Mouse (Mus musculus) embryonic stem cell, embryonic (primary cell): ENCODE data around the gene Glb1l2.

ENCODE experiments used
- CTCF ChIA-PET, 4 experiments: fragments of 300-600 bp in 2 of 4; fragments of 350-600 bp in 2 of 4; sonication (Branson Sonifier 250); formaldehyde crosslinking; loops; one replicate each; lab custom pipeline; 2022; ENCODE audit warnings: inconsistent platforms in 2 of 4; lab: Charles Lee
- POLR2A ChIA-PET, 4 experiments: fragments of 300-600 bp in 2 of 4; fragments of 350-600 bp in 2 of 4; sonication (Branson Sonifier 250); formaldehyde crosslinking; loops; one replicate each; lab custom pipeline; 2022; ENCODE audit warnings: antibody characterized with exemption in 4 of 4, inconsistent platforms in 1 of 4; lab: Charles Lee

Glb1l2 gene

DNA sequence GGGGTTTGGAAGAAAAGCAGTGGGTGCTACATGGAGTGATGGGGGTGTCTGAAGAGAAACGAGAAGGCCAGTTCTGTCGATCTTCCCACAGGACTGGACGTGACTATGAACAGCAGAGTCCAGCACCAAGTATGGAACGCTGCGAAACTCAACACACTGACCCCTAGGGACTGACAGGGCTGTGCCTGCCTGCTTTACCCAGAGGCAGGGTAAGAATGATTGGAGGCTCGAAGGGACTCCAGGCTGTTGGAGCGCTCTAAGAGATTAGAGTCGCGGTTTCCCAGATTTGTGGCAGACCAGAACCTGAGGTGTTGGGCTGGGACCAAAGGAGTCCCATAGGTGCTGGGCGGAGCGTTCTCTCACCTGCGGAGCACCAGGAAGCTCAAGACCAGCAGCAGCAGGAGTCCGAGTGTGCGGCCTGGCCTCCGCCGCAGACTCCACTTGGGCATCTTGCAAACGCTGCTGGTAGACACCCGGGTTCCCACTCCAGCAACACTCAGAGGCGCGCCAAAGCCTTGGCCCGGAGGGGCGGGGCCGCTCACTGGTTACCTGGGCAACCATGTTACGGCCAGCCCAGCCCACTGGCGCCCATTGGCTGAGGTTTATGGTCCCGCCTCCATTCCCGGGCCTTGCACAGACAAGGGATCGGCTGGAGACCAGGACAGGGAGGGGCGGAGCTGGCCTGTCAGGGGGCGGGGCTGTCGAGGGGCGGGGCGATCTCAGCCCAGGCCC, at the start of gene Glb1l2:
Glb1l2 (minus strand) TSS at position 534 of the 732 bp plus-strand sequence.
- ChIA-PET POLR2A (interaction anchor here in 2 of 4 experiments (0.6 to 1.5 kb wide), 5 partner anchors 8 to 190 kb away, joined by 3 to 4 read pairs (median 3); no protein-coding TSS in a partner anchor), CTCF (interaction anchor here in 2 of 4 experiments (0.6 to 0.7 kb wide), 2 partner anchors 225 to 499 kb away, joined by 3 read pairs; no protein-coding TSS in a partner anchor)

DNA sequence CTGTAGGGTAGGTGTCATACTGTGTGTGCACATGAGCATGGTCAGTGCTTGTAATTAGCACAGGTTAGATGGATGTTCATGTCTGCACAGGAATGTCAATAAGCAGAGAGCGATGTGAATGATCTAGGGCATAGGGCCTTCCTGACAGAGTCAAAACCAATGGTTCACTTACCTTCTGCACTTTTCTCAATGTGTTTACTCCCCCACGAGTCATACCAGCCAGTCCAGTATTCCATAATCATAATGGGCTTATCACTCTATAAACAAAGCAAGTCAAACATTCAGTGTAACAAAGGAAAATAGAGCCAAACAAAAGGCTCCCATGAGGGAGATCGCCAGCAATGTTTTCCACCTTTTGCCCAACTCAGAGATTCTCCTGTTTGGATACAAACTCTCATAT, 24.8 kb upstream of the Glb1l2 start:
- ChIA-PET CTCF (no interaction called here), POLR2A (no interaction called here)

DNA sequence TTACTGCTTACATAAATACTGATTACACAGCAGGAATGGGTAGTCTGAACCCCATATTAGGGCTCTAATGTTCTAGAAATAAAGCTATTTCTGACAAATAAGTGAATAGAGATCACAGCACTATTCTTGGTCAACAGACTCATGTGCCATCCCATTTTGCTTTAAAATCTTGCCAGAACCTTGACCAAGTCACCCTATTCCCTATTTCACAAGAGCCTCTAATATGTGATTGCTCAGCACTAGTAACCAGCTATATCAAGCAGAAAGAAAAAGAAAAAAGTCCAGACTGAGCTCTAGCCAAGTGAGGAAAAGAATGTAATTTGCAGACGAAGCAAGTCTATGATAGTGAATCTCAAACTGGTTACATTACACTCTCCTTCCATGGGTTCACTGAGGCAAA, 13.7 kb upstream of the Glb1l2 start:
- CTCF ChIA-PET = no interaction called here
- POLR2A ChIA-PET = interaction anchor here in 1 of 4 experiments (0.6 kb wide), 1 partner anchor 13 kb away, joined by 3 read pairs; no protein-coding TSS in a partner anchor

DNA sequence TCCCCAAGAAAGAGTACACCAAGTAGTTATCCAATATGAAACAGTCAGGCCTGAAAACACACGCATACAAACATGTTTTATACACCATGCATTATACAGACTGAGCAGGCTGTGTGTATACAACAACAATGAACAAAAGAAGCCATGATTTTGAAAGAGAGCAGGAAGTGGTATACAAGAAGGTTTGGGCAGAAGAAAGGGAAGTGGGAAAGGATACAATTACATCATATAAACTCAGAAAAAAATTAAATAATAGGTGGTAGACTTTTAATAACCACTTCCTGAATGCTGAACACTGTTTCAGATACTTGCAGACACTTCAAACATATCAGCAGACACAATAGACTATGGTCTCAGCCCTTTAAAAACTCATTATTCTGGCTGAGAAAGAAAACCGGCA, 2.5 kb upstream of the Glb1l2 start:
- ChIA-PET CTCF (no interaction called here), POLR2A (no interaction called here)

DNA sequence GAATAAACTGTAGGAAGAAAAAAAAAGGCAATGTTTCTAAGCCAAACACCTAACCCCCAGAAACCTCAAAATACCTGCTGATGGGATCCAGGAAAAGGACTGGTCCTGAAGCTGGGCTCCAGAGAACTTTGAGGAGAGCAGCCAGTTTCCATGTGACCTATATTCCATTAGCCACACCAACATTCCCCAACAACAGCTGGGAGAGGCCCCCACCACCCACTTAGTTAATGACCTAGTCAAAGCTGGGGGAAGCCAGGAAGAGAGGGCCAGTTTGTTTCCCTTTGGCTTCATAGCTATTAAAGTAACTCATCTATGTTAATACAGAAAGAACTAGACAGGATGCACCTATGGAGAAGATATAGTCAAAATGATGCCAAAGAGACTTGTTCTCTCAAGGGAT, 1.9 kb downstream of the Glb1l2 start:
- CTCF ChIA-PET = interaction anchor here in 1 of 4 experiments (0.5 kb wide), 1 partner anchor 150 kb away, joined by 3 read pairs; no protein-coding TSS in a partner anchor
- POLR2A ChIA-PET = interaction anchor here in 1 of 4 experiments (0.6 kb wide), 1 partner anchor 1219 kb away, joined by 6 read pairs; no protein-coding TSS in a partner anchor

DNA sequence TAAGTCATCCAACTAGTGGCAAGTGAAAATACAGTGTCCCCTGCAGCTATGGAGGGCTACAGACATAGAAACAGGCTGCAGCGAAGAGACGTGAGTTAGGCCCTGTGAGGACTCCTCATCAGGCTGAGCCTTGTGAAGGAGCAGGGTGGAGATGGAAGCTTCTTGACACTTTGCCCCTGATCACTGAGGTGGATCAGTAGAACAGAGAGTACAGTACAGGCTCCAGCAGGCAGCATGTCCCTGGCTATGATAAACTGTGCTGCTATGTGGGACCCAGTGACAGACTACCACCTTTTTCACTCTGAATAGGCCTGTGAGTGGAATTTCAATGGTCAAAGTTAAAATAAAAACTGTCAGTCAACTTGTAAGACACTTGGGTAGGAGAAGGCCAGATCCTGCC, 5.9 kb downstream of the Glb1l2 start:
- ChIA-PET CTCF (no interaction called here), POLR2A (interaction anchor here in 1 of 4 experiments (0.6 kb wide), 1 partner anchor 73 kb away, joined by 3 read pairs; no protein-coding TSS in a partner anchor)

DNA sequence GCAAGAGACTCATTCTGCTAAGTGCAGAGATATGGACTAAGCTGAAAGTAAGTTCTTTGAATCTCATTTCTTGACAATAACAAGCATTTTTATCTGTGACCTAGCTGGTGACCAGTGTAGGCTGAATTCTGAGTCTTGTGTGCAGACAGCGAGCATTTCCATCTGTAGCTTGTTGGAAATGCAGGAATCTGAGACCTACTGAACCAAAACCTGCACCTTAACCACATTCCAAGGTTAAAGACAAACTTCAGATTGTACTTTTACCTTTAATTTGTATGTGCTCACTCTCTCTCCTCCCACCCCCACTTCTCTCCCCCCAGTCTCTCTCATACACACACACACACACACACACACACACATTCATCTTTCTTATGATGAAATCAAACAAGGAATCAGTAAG, 7.5 kb downstream of the Glb1l2 start:
- CTCF ChIA-PET = no interaction called here
- POLR2A ChIA-PET = interaction anchor here in 2 of 4 experiments (0.6 to 1.0 kb wide), 2 partner anchors 8 to 382 kb away, joined by 4 read pairs; partner anchors contain the start of gene Glb1l2 (in 1 of the 2)

DNA sequence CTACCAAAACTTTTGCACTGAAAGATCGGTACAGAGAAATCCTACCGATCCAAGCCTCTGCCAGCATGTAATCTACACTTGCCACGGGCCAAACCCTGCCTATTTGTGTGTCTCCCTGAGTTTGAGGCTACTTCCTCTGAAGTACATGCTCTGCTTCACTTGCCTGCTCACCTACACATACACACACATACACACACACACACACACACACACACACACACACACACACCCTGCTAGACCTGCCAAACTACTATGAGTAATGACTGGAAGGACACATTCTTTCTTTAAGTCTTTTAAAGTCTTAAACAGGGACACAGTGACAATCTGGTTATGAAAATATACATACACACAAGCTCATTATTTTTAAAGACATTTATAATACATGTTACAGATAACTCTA, 8.1 kb downstream of the Glb1l2 start:
- POLR2A ChIA-PET = interaction anchor here in 2 of 4 experiments (0.6 to 1.0 kb wide), 3 partner anchors 8 to 381 kb away, joined by 4 to 5 read pairs (median 4); partner anchors contain the start of gene Glb1l2 (in 1 of the 2)

DNA sequence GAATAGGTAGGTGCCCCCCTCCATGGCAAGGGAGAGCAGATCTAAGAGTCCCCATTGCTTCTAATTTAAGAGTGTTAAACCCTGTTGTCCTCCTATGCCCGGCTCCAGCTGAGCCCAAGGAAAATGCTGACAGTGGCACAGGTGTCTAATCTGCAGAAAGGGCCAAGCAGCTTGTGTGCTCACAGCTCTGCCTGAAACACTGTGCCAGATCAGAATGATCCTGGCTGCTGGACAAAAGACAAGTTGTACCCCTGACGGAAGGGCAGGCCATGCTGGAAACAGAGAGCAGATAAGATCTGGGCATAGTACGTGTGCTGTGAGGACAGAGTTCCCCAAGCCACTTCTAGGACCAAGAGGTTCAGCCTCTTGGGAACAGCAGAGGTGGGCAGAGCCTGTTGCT, 13.4 kb downstream of the Glb1l2 start:
- ChIA-PET CTCF (no interaction called here), POLR2A (no interaction called here)

More for the DNA sequence above, 8.1 kb downstream of the Glb1l2 start:
- CTCF ChIA-PET = interaction anchor here in 1 of 4 experiments (0.5 kb wide), 1 partner anchor 125 kb away, joined by 3 read pairs; no protein-coding TSS in a partner anchor

DNA sequence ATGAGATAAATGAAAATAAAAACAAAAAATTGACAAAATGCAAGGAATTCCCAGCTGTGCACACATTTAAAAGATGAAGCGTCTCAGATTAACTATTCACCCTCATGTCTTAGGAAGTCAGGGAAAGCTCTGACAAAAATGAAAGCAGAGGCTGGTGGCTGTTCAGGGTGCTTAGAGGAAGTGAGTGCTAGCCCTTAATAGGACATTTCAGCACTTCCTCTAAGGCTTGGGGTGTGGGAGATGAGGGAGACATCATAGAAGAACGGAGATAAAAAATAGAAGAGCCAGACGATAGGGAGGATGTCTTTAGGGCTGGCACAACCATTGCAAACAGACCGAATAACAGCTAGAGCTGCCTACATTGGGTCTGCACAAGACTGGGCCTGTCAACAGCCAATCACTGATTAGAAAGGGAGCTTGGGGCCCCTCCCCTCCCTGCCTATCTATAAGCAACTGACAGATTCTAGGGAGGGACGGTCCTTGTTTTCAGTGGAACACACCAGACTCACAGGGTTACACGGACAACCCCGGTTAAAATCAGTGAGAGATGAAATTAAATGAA, 22.8 kb downstream of the Glb1l2 start:
- ChIA-PET POLR2A (interaction anchor here in 1 of 4 experiments (0.5 kb wide), 1 partner anchor 14 kb away, joined by 5 read pairs; no protein-coding TSS in a partner anchor), CTCF (no interaction called here)

DNA sequence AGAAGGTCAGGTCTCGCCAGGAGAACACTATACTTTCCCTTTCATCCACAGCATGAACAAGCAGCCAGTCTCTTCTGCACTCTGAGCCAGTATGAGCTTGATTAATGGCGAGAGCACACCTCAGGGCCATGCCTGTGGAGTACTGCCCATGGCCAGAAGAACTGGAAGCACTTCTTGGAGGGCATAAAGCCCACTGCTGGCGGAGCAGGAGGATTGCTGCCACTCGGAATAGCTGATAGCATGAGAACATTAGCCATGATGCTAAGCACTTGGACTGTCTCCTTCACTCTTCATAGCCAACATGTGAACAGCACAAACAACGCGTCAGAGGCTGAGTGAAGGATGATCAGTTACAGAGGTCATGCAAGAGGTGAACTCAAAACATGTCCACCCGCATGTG, 27.8 kb downstream of the Glb1l2 start:
- ChIA-PET POLR2A (no interaction called here), CTCF (no interaction called here)

DNA sequence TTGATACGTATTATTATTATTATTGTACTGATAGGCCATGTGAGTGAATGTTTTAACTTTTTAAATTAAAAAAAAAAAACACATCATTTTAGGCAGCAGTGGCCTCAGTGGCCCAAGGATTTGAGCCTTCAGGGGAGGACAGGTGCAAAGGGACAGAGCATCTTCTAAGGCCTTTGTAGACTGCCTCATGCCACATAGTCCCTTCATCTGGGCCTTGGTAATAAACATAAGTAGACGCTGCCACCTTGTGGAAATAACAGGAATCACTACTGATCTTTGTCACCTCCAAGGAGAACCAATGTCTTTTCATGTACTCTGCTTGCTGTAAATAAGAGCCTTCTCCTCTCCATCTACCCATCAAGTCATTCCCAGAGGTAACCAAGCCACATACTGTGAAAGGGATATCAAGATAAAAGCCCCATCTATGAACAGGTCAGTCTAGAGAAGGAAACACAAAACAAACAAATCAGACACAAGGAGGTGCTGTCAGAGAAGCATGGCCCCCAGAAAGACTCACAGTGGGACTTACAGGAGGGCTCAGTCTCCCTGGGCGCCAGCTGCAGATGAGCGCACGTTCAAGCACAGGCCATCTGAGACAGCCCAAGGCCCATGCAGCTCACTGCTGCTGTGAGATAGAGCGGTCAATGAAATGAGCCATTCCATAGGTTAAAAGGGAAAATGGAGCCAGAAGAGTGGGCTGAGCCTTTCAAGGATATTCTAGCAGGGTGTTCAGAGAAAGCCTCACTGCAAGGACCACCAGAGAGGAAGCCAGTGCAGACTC, 30.0 kb downstream of the Glb1l2 start:
- ChIA-PET CTCF (interaction anchor here in 1 of 4 experiments (0.7 kb wide), 1 partner anchor 1077 kb away, joined by 3 read pairs; no protein-coding TSS in a partner anchor), POLR2A (interaction anchor here in 1 of 4 experiments (1.1 kb wide), 1 partner anchor 16 kb away, joined by 4 read pairs; no protein-coding TSS in a partner anchor)

DNA sequence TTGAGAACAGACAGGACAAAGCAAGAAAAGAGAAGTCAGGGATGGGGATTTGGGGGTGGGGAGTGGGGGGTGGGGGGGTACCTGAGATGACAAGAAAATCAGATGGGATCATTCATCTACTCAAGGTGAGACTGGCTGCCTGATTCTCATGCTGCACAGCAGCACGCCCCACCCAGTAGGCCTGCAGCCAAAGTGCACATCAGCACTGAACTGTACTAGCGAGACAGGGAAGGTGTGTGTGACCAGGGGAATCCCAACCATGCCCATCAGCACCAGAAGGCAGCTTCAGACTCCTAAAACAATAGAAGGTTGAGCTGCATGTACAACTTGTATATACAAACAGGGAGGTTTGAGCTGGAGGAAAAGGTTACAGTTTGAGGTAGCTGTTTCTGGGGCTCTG, 30.6 kb downstream of the Glb1l2 start:
- CTCF ChIA-PET = interaction anchor here in 1 of 4 experiments (0.7 kb wide), 1 partner anchor 1076 kb away, joined by 3 read pairs; no protein-coding TSS in a partner anchor
- POLR2A ChIA-PET = interaction anchor here in 1 of 4 experiments (1.1 kb wide), 1 partner anchor 15 kb away, joined by 4 read pairs; no protein-coding TSS in a partner anchor

DNA sequence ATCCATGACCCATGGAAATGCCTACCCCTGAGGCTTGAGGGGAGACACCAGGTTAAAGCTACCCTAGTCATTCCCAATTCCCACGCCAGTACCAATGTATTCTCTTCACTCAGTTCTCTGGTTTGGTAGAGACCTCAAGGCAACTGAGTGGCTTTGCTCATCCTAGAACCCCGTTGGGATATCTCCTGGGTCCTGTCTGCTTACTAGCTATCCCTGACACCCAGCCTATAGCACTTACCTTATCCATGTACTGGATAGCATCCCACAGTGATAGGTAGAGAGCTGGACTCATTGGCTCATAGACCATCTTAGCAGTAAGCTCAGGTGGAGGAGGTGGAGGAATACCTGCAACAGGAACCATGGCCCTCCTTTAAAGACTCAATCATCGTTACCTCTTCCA, 38.1 kb downstream of the Glb1l2 start:
- POLR2A ChIA-PET = interaction anchor here in 1 of 4 experiments (0.7 kb wide), 1 partner anchor 538 kb away, joined by 3 read pairs; no protein-coding TSS in a partner anchor
- CTCF ChIA-PET = no interaction called here

DNA sequence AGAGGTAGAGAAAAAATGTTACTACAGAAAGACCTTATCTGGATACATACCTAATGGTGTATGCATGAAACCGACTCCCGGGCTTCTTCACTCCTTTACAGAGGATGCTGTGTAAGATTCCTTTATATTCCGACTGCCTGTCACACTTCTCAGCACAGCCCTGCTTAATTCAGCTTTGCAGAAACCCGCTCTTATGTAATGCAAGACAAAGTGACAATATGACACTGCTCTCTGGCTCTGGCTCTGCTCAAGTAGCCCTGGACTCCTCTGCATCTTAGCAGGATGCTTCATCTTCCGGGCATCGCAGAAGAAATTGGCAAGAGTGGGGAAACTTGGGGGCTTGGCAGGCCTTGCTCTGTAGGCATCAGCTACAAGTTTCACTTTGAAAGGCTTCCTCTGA, 43.8 kb downstream of the Glb1l2 start:
- CTCF ChIA-PET = interaction anchor here in 1 of 4 experiments (0.5 kb wide), 1 partner anchor 124 kb away, joined by 3 read pairs; no protein-coding TSS in a partner anchor
- POLR2A ChIA-PET = no interaction called here

DNA sequence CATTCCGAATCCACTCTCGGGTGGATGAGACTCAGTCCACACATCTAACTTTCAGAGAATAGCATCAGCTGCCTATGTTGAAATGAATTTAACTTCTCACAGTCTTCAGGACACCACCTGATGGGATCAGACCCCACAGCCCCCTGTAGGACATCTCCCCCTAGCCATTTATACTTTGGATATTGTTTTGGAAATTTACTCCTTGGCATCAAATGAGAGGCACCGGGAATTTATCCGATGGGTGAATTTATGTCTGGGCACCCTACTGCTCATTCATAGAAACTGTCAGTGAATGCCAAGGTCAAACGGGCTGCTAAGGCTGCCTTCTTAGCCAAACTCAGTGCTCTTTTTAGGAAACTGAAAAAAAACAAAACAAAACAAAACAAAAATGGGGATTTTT, 45.7 kb downstream of the Glb1l2 start:
- POLR2A ChIA-PET = interaction anchor here in 1 of 4 experiments (1.0 kb wide), 1 partner anchor 15 kb away, joined by 4 read pairs; no protein-coding TSS in a partner anchor
- CTCF ChIA-PET = interaction anchor here in 2 of 4 experiments (0.7 to 1.4 kb wide), 4 partner anchors 13 to 940 kb away, joined by 3 to 4 read pairs (median 3); no protein-coding TSS in a partner anchor

DNA sequence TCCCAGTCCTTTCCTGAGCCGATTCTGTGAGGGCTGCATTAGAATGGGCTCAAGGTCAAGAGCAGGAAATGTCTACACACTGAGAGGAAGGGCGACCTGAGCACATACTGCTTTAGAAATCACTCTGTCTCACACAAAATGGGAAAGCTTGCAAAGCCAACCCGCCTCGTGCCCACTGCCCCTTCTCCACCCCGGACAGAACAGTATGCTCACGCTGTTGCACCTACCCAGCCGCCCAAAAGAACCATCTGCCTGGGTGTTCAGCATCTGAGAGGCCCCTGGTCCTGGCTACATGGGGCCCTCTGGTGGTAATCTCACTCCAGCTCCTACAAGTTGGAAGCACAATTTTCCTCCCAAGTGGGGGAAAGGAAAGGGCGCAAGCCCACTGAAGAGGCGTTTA, 46.2 kb downstream of the Glb1l2 start:
- CTCF ChIA-PET = interaction anchor here in 2 of 4 experiments (0.7 to 1.4 kb wide), 4 partner anchors 14 to 940 kb away, joined by 3 to 4 read pairs (median 3); no protein-coding TSS in a partner anchor
- POLR2A ChIA-PET = interaction anchor here in 1 of 4 experiments (1.0 kb wide), 1 partner anchor 15 kb away, joined by 4 read pairs; no protein-coding TSS in a partner anchor

DNA sequence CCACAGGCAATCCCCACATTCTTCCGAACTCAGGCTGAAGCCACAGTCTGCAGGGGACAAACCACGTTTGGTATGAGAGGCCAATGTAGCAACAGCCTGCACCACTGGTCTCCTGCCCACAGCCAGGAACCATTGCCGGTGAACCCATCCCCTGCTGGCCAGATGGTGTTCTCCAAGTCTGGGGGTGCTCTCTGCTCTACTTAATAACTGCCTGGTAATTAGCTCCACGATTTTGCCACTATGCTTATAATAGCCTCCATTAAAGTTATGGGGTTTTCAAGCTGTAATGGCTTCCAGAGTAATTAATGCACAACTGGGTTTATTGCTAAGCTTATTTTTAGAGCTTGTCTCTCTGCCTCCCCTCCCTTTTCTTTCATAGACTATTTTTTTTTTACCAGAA, 57.4 kb downstream of the Glb1l2 start:
- POLR2A ChIA-PET = no interaction called here
- CTCF ChIA-PET = no interaction called here
